Mouse (Mus musculus) 416B (cell line): ENCODE measurements around the gene Robo1.

ENCODE experiments used
- DNase-seq: peaks from one replicate; pipeline ENCODE4 v3.0.0; 2011; ENCODE audit warnings: low read depth

Gene Robo1

DNA sequence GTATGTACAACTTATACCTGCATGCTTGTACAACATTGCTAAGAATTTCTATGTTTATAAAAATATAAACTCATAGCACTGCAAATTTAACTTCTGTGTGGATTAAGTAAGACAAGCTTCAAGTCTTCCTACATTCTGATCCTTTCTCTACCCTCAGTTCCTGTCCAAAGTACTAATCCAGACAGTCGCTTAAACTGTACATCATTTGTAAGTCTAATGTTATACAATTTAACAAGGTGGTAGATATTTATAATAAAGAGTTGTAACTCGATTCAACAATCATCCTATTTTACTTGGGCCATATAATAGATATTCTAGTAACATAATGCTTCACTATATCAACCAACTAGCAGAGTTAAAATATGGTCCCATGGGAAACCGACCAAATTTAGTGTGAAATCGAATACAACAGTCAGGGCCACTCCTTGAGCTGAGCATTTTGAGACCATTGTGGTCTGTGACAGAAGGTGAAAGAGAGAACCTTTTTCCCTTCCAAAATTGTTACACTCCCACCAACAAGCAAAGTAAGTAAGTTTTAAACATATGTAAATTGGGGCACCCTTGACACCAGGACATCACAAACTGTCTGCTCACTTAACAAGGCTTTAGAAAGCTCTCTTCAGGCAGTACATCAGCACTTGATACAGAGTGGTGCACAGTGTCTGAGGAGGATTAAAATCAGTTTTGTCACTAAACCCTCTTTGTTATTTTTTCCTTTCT lies 295.5 kb downstream of the Robo1 start:
- no peak for DNase-seq

GRCm38 (mm10) chr16:72605066-72605465 lies 297.0 kb downstream of the Robo1 start:
- DNase-seq: peak; percentile 69

GRCm38 (mm10) chr16:72610661-72611112 lies 302.6 kb downstream of the Robo1 start:
- DNase-seq: no peak

- DNase-seq: peak; percentile 33
These were observed 306.8 kb downstream of the Robo1 start for GRCm38 (mm10) chr16:72614898-72615297.

GRCm38 (mm10) chr16:72615360-72615759 lies 307.3 kb downstream of the Robo1 start:
- DNase-seq: no peak

- no peak for DNase-seq
These were observed 314.3 kb downstream of the Robo1 start for GRCm38 (mm10) chr16:72622371-72622770.

DNA sequence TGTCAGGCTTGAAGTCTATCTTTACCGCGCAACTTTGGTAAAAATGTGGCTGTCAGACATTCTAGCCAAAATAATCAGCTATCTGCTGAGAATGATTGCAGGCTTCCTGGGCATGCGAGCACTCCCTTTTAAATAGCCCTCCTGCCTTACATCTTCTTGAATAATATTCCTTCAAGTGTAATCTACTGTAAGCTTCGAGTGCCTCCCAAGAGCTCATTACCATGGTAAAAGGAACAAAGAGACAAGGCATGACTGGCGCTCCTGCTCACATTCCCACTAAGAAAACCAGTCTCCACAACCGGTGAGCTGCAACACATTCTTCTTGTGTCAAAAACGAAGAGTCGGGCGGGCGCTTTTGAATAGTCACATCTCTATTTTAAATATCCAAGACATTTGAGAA lies 314.8 kb downstream of the Robo1 start:
- DNase-seq: no peak

DNA sequence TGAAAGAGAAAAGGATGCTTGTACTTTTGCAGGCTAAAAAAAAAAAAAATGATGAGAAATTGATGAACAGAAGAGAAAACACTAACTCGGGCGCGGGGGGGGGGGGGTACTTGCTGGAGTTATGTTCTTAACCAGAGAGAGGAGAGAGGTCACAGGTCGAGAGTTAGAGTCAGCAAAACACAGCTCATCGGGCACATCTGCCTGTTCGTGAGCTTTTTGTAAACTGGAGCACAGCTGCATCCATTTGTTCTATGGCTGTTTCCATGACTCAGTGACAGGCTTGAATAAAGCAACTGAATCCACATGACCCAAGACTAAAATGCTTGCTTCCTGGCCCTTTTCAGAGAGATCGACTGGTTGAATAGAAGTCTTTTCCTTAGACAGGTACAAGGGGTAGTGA lies 325.7 kb downstream of the Robo1 start:
- DNase-seq: no peak

DNA sequence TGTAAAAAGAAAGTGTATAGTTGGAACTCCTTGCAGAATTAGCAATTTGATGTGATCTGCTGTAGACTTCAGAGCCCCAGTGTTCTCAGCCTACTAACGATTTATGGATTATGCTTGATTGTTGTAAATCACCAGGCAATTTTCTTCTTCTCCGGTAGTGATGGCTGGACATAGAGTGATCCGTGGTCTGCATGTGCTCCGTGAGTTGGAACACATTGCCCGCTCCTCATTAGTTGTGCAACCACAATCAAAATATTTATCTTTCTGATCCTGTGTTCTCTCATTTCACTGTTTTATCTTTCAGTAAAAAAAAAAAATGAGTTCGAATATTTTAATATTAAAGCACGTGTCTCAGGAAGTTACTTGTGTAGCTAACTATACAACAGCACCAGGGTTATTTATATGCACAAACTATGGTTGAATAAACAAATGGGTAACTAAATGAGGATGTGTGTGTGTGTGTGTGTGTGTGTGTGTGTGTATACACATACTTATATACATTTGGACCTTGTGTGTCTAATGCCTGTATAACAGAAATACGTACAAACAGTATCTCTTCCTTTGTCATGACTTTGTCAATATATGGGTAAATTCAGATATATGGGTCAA lies 331.3 kb downstream of the Robo1 start:
- DNase-seq: no peak

- no peak for DNase-seq
These were observed 333.1 kb downstream of the Robo1 start for GRCm38 (mm10) chr16:72640932-72641811.

- no peak for DNase-seq
These were observed 337.8 kb downstream of the Robo1 start for GRCm38 (mm10) chr16:72645890-72646289.

DNA sequence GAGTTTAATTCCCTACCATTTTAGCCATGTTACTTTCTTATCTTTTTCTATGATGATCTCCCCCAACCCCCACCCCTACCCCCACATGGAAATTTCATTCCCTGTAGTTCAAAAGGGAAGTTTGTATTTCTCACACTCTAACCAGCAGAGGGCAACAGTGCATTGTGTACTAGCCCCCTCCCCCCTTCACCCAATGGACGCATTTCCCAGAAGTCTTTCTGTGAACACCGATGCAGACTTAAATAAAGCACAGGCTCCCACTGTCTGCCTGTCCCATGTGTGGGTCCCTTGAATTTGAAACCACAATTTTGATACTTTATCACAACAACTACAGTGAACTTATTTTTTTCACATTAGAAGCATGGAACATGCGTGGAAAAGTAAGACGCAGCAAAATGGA lies 341.2 kb downstream of the Robo1 start:
- DNase-seq: peak; percentile 31

- DNase-seq: no peak
These were observed 347.3 kb downstream of the Robo1 start for GRCm38 (mm10) chr16:72655411-72655810.

DNA sequence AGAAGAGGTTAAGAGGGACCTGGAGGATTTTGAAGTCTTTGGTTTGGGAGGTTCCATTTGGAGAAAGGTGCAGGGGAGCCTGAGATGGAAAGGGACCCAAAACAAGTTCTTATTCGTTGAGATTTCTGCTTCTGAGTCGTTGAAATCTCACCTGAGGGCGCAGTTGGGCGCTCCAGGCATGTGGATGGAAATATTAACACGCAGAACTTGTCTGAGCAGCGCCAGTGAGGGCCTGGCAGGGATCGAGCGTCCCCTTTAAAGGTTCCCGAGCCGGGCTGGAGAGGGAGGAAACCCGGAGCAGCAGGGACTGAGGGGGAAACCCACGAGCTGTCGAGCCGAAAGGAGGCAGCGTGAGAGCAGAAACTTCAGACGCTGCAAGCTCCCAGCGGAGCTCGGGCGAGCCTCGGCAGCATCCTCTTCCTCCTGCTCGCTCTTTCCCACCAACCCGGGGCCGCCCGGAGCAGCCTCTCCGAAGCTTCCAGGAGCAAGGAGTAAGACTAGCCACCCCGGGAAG lies 354.8 kb downstream of the Robo1 start:
- DNase-seq: no peak

- no peak for DNase-seq
These were observed 355.5 kb downstream of the Robo1 start for GRCm38 (mm10) chr16:72663351-72664232.

- DNase-seq: no peak
These were observed 356.1 kb downstream of the Robo1 start for GRCm38 (mm10) chr16:72664233-72664613.

DNA sequence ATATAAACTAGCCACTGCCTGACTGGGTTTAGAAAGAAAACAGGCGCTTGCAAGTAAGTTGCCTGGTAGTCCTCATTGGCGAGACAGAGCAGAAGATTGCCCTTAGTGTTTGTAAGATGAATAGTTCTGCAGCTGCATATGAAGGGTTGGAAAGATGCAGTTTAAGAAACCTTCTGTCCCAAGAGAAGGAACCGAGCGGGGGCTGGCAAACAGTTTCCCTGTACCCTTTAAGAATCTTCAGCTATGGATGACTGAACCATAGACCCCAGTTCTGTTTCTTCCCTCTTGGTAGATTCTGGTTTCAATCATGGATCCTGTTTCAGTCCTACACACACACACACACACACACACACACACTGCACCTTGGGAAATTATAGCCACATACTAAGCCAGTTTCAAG lies 356.7 kb downstream of the Robo1 start:
- no peak for DNase-seq

GRCm38 (mm10) chr16:72665454-72665853 lies 357.3 kb downstream of the Robo1 start:
- no peak for DNase-seq

DNA sequence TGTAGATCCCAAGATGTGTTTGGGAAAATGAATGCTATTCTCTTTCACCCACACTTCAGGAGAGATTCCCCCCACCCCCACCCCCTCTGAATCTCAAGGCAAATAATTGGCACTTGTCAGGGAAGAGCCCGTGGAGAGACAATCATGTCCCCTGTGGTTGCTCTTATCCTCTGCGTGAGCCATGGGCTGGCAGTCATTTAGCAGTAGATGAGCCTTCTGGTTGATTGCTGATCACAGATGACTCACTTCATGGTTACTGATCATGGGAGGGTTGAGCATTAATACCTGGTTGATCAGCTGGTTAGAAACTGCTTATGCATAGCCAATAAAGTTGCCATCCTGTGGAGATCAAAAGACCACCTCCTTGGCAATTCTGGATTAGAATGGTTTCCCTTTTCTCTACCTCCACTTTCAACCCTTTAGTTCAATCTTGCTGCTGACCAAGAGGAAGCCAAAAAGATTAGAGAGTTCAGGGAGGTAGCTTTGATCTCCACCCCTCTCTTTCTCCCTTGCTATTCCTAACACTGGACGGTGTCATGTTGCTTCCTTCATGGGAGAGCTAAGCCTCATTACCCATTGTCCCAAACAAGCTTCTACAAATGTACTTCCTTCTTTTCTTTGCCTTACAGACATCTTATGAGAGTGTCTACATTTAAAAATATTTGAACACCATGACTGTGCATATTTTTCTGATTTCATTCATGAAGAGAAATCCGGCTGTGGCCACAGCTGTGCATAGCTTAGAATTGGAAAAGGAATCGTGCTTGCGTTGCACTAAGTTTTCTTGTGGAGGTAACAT lies 362.3 kb downstream of the Robo1 start:
- no peak for DNase-seq

DNA sequence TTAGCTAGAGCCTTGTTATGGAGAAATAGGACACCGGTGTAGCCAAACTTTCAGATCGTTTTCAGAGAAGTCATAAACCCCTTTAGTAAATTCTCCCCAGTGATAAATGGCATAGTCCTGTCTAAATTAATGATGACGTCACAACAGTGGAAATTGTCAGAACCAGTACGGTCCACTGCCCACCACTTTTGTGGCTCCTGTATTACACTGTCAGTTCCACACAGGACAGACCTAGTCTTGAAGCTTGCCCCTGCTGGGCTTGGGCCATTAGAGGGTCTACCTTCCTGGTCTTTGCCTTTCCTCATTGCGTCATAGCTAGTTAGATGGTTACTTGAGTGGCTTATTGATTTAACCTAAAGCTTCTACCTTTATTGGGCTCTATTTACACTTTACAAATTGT lies 369.1 kb downstream of the Robo1 start:
- no peak for DNase-seq

- no peak for DNase-seq
These were observed 370.3 kb downstream of the Robo1 start for GRCm38 (mm10) chr16:72678450-72678849.
